Mouse (Mus musculus) megakaryocyte, embryonic 14.5 days (primary cell): ENCODE measurements around the gene Ifnz. TPM values are rescaled to one million over a fixed set of nuclear protein-coding genes. Genes with fewer than 3 reads are reported as not detected.
"Not testable (repeated sequence)": the region's sequence is repeated elsewhere in the genome, so short reads cannot be mapped to it uniquely, and the experiment has no call there.

ENCODE experiments used
- H3K27me3 ChIP-seq: replicated peaks from 2 replicates; pipeline ENCODE3; 2012; ENCODE audit warnings: inconsistent platforms
- H3K36me3 ChIP-seq: replicated peaks from 2 replicates; pipeline ENCODE3; 2012; ENCODE audit warnings: low read length, inconsistent platforms, mixed read lengths
- H3K4me1 ChIP-seq: 2 replicates; pipeline ENCODE4 v1.6.1; 2012; ENCODE audit warnings: inconsistent platforms
- H3K4me3 ChIP-seq: replicated peaks from 2 replicates; pipeline ENCODE3; 2012; ENCODE audit warnings: moderate library complexity, mild to moderate bottlenecking, inconsistent platforms
- H3K9me3 ChIP-seq: 2 replicates; pipeline ENCODE4 v1.6.1; 2012; ENCODE audit warnings: inconsistent platforms
- polyA plus RNA-seq: library from polyadenylated mRNA; stranded (reverse); fragments of >175 nt; gene quantifications from 2 replicates; pipeline ENCODE4 v1.2.3, GENCODE M21; 2012; ENCODE audit warnings: low replicate concordance; ENCODE audit not compliant: insufficient read depth

Ifnz gene
- polyA plus RNA-seq, 1 experiment, result not detected

- H3K9me3 ChIP-seq, H3K36me3 ChIP-seq, H3K4me1 ChIP-seq, H3K27me3 ChIP-seq, H3K4me3 ChIP-seq: not testable (repeated sequence)
Measured at GRCm38 (mm10) chr4:88763384-88764018, 18.4 kb upstream of the Ifnz start.

GRCm38 (mm10) chr4:88773534-88773933, 8.4 kb upstream of the Ifnz start, which contains the start of gene Gm13290:
Gene Gm13290 (plus strand): TSS chr4:88773834.
- H3K9me3 ChIP-seq, H3K27me3 ChIP-seq, H3K4me3 ChIP-seq, H3K4me1 ChIP-seq, H3K36me3 ChIP-seq: not testable (repeated sequence)

DNA sequence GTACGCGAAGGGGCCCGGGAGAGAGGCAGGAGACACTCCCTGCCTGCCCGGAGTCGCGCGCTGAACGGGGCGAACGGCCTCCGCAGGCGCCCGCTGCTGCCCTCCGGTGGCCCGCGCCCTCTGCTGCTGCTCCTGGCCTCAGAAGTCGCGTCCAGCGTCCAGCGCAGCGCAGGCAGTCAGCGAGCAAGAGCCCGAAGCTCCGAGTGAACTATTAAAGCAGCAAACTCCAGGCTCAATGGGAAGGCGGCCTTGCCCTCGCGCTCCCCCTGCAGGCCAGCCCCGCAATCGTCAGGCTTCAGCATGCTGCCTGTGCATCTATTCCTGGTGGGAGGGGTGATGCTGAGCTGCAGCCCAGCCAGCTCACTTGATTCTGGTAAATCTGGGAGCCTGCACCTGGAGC, 5.3 kb upstream of the Ifnz start, which contains the start of gene Gm13289:
Gene Gm13289, plus strand, starts transcription at position 301 of the 400 bp plus-strand sequence.
- H3K9me3 ChIP-seq, H3K27me3 ChIP-seq, H3K36me3 ChIP-seq, H3K4me1 ChIP-seq, H3K4me3 ChIP-seq: not testable (repeated sequence)

GRCm38 (mm10) chr4:88779550-88779949, 2.4 kb upstream of the Ifnz start, which contains the start of gene Gm13272:
Gene Gm13272 (plus strand): TSS chr4:88779850.
- H3K27me3 ChIP-seq, H3K4me1 ChIP-seq, H3K4me3 ChIP-seq, H3K36me3 ChIP-seq, H3K9me3 ChIP-seq: not testable (repeated sequence)

- not testable (repeated sequence) for H3K27me3 ChIP-seq, H3K4me3 ChIP-seq, H3K4me1 ChIP-seq, H3K9me3 ChIP-seq, H3K36me3 ChIP-seq
Measured at GRCm38 (mm10) chr4:88780320-88780719, 1.6 kb upstream of the Ifnz start.

GRCm38 (mm10) chr4:88782335-88782734, 404 bp downstream of the Ifnz start:
- H3K9me3 ChIP-seq, H3K27me3 ChIP-seq, H3K36me3 ChIP-seq, H3K4me3 ChIP-seq, H3K4me1 ChIP-seq: not testable (repeated sequence)

DNA sequence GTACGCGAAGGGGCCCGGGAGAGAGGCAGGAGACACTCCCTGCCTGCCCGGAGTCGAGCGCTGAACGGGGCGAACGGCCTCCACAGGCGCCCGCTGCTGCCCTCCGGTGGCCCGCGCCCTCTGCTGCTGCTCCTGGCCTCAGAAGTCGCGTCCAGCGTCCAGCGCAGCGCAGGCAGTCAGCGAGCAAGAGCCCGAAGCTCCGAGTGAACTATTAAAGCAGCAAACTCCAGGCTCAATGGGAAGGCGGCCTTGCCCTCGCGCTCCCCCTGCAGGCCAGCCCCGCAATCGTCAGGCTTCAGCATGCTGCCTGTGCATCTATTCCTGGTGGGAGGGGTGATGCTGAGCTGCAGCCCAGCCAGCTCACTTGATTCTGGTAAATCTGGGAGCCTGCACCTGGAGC, 3.5 kb downstream of the Ifnz start, which contains the start of gene Gm13276:
Gene Gm13276, plus strand, starts transcription at position 301 of the 400 bp plus-strand sequence.
- H3K27me3 ChIP-seq, H3K9me3 ChIP-seq, H3K4me1 ChIP-seq, H3K4me3 ChIP-seq, H3K36me3 ChIP-seq: not testable (repeated sequence)

DNA sequence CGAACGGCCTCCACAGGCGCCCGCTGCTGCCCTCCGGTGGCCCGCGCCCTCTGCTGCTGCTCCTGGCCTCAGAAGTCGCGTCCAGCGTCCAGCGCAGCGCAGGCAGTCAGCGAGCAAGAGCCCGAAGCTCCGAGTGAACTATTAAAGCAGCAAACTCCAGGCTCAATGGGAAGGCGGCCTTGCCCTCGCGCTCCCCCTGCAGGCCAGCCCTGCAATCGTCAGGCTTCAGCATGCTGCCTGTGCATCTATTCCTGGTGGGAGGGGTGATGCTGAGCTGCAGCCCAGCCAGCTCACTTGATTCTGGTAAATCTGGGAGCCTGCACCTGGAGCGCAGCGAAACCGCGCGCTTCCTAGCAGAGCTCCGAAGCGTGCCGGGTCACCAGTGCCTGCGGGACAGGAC, 6.5 kb downstream of the Ifnz start, which contains the start of gene Gm13277:
Gene Gm13277, plus strand, starts transcription at position 231 of the 400 bp plus-strand sequence.
- H3K4me3 ChIP-seq, H3K4me1 ChIP-seq, H3K9me3 ChIP-seq, H3K36me3 ChIP-seq, H3K27me3 ChIP-seq: not testable (repeated sequence)

- not testable (repeated sequence) for H3K9me3 ChIP-seq, H3K27me3 ChIP-seq, H3K4me3 ChIP-seq, H3K4me1 ChIP-seq, H3K36me3 ChIP-seq
Measured at GRCm38 (mm10) chr4:88791250-88791649, 9.3 kb downstream of the Ifnz start, which contains the start of gene Gm13278. Gene Gm13278 (plus strand): TSS chr4:88791550.

DNA sequence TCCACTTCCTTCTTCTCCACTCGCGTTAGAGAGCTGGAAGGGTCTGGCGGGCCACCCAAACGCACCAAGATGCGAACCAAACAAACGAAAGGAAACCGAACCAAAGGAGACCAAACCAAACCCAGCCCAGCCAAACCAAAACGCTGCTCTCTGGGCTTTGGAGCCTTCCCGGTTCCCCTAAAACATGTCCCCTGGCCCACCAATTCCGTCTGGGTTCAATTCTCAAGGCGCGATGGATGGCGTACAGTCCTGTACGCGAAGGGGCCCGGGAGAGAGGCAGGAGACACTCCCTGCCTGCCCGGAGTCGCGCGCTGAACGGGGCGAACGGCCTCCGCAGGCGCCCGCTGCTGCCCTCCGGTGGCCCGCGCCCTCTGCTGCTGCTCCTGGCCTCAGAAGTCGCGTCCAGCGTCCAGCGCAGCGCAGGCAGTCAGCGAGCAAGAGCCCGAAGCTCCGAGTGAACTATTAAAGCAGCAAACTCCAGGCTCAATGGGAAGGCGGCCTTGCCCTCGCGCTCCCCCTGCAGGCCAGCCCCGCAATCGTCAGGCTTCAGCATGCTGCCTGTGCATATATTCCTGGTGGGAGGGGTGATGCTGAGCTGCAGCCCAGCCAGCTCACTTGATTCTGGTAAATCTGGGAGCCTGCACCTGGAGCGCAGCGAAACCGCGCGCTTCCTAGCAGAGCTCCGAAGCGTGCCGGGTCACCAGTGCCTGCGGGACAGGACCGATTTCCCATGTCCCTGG, 12.2 kb downstream of the Ifnz start, which contains the start of gene Gm13275:
Gene Gm13275, plus strand, starts transcription at position 552 of the 740 bp plus-strand sequence.
- not testable (repeated sequence) for H3K9me3 ChIP-seq, H3K4me1 ChIP-seq, H3K4me3 ChIP-seq, H3K27me3 ChIP-seq, H3K36me3 ChIP-seq

DNA sequence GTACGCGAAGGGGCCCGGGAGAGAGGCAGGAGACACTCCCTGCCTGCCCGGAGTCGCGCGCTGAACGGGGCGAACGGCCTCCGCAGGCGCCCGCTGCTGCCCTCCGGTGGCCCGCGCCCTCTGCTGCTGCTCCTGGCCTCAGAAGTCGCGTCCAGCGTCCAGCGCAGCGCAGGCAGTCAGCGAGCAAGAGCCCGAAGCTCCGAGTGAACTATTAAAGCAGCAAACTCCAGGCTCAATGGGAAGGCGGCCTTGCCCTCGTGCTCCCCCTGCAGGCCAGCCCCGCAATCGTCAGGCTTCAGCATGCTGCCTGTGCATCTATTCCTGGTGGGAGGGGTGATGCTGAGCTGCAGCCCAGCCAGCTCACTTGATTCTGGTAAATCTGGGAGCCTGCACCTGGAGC, 15.2 kb downstream of the Ifnz start, which contains the start of gene Gm13279:
Gene Gm13279, plus strand, starts transcription at position 301 of the 400 bp plus-strand sequence.
- H3K27me3 ChIP-seq, H3K4me3 ChIP-seq, H3K36me3 ChIP-seq, H3K9me3 ChIP-seq, H3K4me1 ChIP-seq: not testable (repeated sequence)

GRCm38 (mm10) chr4:88799365-88799764, 17.4 kb downstream of the Ifnz start, which contains the start of gene Gm13285:
Gene Gm13285 (plus strand): TSS chr4:88799665.
- H3K9me3 ChIP-seq, H3K36me3 ChIP-seq, H3K4me1 ChIP-seq, H3K4me3 ChIP-seq, H3K27me3 ChIP-seq: not testable (repeated sequence)

DNA sequence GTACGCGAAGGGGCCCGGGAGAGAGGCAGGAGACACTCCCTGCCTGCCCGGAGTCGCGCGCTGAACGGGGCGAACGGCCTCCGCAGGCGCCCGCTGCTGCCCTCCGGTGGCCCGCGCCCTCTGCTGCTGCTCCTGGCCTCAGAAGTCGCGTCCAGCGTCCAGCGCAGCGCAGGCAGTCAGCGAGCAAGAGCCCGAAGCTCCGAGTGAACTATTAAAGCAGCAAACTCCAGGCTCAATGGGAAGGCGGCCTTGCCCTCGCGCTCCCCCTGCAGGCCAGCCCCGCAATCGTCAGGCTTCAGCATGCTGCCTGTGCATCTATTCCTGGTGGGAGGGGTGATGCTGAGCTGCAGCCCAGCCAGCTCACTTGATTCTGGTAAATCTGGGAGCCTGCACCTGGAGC, 21.0 kb downstream of the Ifnz start, which contains the start of gene Gm13287:
Gene Gm13287, plus strand, starts transcription at position 301 of the 400 bp plus-strand sequence.
- not testable (repeated sequence) for H3K36me3 ChIP-seq, H3K9me3 ChIP-seq, H3K4me1 ChIP-seq, H3K27me3 ChIP-seq, H3K4me3 ChIP-seq

DNA sequence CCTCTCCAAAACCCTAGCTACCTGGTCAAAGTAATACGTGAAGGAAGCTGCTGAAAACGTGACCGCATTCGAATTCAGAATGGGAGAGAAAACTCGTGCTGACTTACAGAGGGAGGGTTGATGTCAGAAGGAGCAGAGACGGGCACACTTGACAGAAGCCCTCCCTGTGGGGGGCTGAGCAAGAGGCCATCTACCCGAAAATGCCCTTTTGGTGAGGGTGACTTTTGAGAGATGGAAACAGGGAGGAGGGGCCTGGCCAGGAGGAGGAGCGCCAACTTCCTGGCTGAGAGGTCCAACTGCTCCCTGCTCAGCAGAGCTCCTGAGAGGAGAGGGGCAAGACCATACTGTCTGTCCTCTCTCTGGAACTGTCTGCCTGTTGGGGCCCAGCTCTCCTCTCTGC, 23.3 kb downstream of the Ifnz start, which contains the start of gene Gm13288:
Gene Gm13288, plus strand, starts transcription at position 301 of the 400 bp plus-strand sequence.
- H3K36me3 ChIP-seq, H3K27me3 ChIP-seq, H3K9me3 ChIP-seq, H3K4me3 ChIP-seq, H3K4me1 ChIP-seq: not testable (repeated sequence)

GRCm38 (mm10) chr4:88805761-88806160, 23.8 kb downstream of the Ifnz start:
- H3K36me3 ChIP-seq, H3K4me1 ChIP-seq, H3K27me3 ChIP-seq, H3K9me3 ChIP-seq, H3K4me3 ChIP-seq: not testable (repeated sequence)
